Mouse (Mus musculus) intestine, postnatal 0 days (tissue): ENCODE results near the gene Zdhhc18. TPM values are rescaled to one million over a fixed set of nuclear protein-coding genes. Genes with fewer than 3 reads are reported as not detected.

Experiments
- ATAC-seq: fragments of 200-750 bp; cut with Nextera tagmentation; 2 replicates; pipeline ENCODE4 v1.8.0; 2017; ENCODE audit warnings: mild to moderate bottlenecking, moderate TSS enrichment, moderate library complexity
- H3K27ac ChIP-seq: fragments of 300-500 bp; sonication (generic); 2 replicates; pipeline ENCODE4 v1.5.1; 2014; ENCODE audit warnings: mild to moderate bottlenecking, low read depth, low read length, moderate library complexity
- H3K27me3 ChIP-seq: fragments of 300-500 bp; sonication (generic); replicated peaks from 2 replicates; pipeline ENCODE4 v1.6.1; 2014; ENCODE audit warnings: low read length, mixed read lengths; ENCODE audit not compliant: control insufficient read depth, insufficient read depth
- H3K36me3 ChIP-seq: fragments of 300-500 bp; sonication (generic); 2 replicates; pipeline ENCODE4 v1.6.1; 2014; ENCODE audit warnings: mild to moderate bottlenecking, moderate library complexity; ENCODE audit not compliant: control insufficient read depth, insufficient read depth
- H3K4me1 ChIP-seq: fragments of 300-500 bp; sonication (generic); replicated peaks from 2 replicates; pipeline ENCODE4 v1.6.1; 2014; ENCODE audit warnings: antibody characterized with exemption, low read length, mixed read lengths; ENCODE audit not compliant: control insufficient read depth, insufficient read depth
- H3K4me2 ChIP-seq: fragments of 300-500 bp; sonication (generic); replicated peaks from 2 replicates; pipeline ENCODE4 v1.6.1; 2014; ENCODE audit warnings: low read depth, mild to moderate bottlenecking, moderate library complexity
- H3K4me3 ChIP-seq: fragments of 300-500 bp; sonication (generic); 2 replicates; pipeline ENCODE4 v1.5.1; 2014; ENCODE audit warnings: low read depth, low read length
- H3K9ac ChIP-seq: fragments of 300-500 bp; sonication (generic); 2 replicates; pipeline ENCODE4 v1.6.1; 2014; ENCODE audit warnings: mild to moderate bottlenecking, low read depth, low read length
- H3K9me3 ChIP-seq: fragments of 300-500 bp; sonication (generic); 2 replicates; pipeline ENCODE4 v1.6.1; 2016; ENCODE audit warnings: mixed run types; ENCODE audit not compliant: control insufficient read depth
- CTCF ChIP-seq: sonication (generic); IDR thresholded peaks from 2 replicates; pipeline ENCODE4 v1.5.1; 2016; ENCODE audit warnings: low read depth, mild to moderate bottlenecking, control low read depth, antibody characterized with exemption, moderate library complexity
- WGBS: fragments of 180-500 bp; shearing (Covaris S2); extraction: QIAGEN DNeasy Blood & Tissue Kit; methylation state at CpG from one replicate; pipeline ENCODE4 v1.1.7; 2014; 5-methylcytosine and 5-hydroxymethylcytosine counted together
- polyA plus RNA-seq: library from polyadenylated mRNA; unstranded; fragments of >200 nt; fragmentation: Nextera tagmentation; extraction: Ambion mirVana; gene quantifications from 2 replicates; pipeline ENCODE4 v1.2.1, GENCODE M21; 2015

Zdhhc18 gene
- polyA plus RNA-seq, 1 experiment from 2014 or later: 2.3 TPM

DNA sequence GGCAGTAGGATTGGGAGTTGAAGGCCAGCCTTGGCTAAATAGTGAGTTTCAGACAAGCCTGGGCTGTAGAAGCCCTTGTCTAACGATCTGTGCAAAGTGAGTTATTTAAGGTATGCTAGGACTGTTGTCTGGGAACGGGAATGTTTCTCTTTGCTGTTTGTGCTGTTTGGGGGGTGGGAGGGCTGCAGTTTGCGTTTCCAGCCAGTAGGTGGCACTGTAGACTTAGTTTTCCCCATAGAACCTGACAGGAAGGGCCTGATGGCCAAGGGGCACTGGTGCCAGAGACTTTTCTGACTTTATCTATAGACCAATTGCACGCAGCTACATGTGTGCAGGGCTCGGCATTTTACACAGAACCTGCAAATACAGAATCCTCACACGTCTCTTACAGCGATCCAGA is 57.4 kb downstream of the Zdhhc18 start:
- Histone ChIP-seq H3K4me2 (no peak overlapping the region), H3K9ac (no peak overlapping the region), H3K4me1 (no peaks in the 10 kb centered on the region), H3K27me3 (no peaks in the 10 kb centered on the region), H3K27ac (no peak overlapping the region), H3K9me3 (no peaks in the 10 kb centered on the region), H3K4me3 (no peak overlapping the region), H3K36me3 (peaks cover 40% of the 10 kb centered on the region)
- TF ChIP-seq CTCF: peak; percentile 91
- ATAC-seq: peak; percentile 4; the same call in 1 of the 2 replicates
- 25% methylated on average over 7 of the region's 7 CpGs for WGBS

DNA sequence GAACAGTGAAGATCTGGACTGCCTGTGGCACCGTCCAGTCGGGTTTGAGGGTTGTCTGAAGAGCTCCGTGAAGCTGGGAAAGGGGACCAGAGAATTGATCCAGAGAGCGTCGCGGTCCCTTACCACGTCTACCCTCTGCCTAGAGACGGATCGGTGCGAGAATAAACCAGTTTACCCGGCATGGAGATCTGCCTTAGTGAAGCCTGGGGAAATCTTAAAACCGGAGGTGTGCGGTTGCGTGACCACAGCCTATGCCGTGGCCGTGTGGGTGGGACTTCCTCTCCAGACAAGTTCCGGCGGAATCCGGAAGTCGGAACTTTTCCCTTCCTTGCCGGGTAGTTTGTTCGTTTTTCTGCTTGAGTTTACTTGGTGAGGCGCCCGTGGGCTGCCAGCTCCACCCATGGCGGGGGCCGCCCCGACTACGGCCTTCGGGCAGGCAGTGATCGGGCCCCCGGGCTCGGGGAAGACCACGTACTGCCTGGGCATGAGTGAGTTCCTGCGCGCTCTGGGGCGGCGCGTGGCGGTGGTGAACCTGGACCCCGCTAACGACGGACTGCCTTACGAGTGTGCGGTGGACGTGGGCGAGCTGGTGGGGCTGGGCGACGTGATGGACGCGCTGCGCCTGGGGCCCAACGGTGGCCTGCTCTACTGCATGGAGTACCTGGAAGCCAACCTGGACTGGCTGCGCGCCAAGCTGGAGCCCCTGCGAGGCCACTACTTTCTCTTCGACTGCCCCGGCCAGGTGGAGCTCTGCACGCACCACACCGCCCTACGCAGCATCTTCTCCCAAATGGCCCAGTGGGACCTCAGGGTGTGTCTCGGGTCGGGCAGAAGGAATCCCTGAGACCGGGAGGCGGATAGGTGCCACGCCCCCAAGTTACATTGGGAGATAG is 65.6 kb downstream of the Zdhhc18 start, which contains the start of gene Gpn2:
TSS of gene Gpn2 (plus strand) at position 304 of the 893 bp plus-strand sequence.
- Histone ChIP-seq H3K9ac (peak within 1 kb of the TSS; percentile 81), H3K27me3 (no peaks in the 10 kb centered on the region), H3K36me3 (peaks cover 61% of the 10 kb centered on the region), H3K27ac (peak within 1 kb of the TSS; percentile 79), H3K4me1 (0 out of 2 replicates have a peak, but pooled peaks cover 7% of the 10 kb centered on the region), H3K4me3 (peak within 1 kb of the TSS; percentile 75), H3K4me2 (peak within 1 kb of the TSS; percentile 91), H3K9me3 (no peaks in the 10 kb centered on the region)
- no peak for TF ChIP-seq CTCF
- WGBS: 1% methylated on average over 65 of the region's 65 CpGs
- peak; percentile 74 for ATAC-seq

DNA sequence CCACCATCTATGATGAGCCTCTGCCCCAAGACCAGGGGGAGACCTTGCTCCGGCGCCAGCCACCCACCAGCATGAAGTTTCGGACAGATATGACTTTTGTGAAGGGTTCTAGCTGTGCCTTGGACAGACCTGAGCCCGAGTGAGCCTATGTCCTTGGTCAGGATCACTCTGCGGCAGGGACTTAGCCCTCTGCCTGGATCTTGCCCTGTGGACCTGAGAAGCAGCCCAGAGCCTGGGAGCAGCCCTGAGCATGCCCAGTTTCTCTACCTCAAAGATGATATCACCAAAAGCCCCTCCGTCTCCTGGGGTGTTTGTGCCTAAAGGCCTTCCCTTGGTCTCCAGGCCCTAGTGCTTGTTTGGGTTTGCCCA is 66.3 kb downstream of the Zdhhc18 start:
- 0 out of 2 replicates have a peak, but pooled peaks cover 7% of the 10 kb centered on the region for H3K4me1 ChIP-seq
- H3K4me3 ChIP-seq: peak overlapping the region; percentile 75
- peak overlapping the region; percentile 81 for H3K9ac ChIP-seq
- H3K4me2 ChIP-seq: peak overlapping the region; percentile 91
- WGBS: 51% methylated on average over 6 of the region's 6 CpGs
- no peaks in the 10 kb centered on the region for H3K27me3 ChIP-seq
- H3K27ac ChIP-seq: peak overlapping the region; percentile 79
- no peaks in the 10 kb centered on the region for H3K9me3 ChIP-seq
- peak; percentile 63 for ATAC-seq
- TF ChIP-seq CTCF: no peak
- H3K36me3 ChIP-seq: peaks cover 62% of the 10 kb centered on the region

DNA sequence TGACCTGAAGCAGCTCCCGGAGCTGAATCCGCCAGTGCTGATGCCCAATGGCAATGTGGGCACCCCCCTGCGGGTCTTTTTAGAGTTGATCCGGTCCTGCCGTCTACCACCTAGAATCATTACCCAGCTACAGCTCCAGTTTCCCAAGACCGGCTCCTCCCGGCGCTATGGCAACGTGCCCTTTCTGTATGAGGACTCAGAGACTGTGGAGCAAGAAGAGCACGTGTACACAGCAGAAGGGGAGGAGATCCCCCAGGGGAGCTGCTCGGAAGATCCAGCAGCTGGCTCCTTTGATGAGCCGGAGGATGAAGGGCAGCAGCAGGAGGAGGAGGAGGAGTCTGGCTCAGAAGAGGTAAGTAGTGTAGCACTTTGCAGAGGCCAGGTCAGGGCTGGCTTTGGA is 72.0 kb downstream of the Zdhhc18 start:
- Histone ChIP-seq H3K4me3 (no peak overlapping the region), H3K4me2 (no peak overlapping the region), H3K9ac (no peak overlapping the region), H3K36me3 (peaks cover 46% of the 10 kb centered on the region), H3K9me3 (no peaks in the 10 kb centered on the region), H3K27ac (no peak overlapping the region), H3K27me3 (no peaks in the 10 kb centered on the region), H3K4me1 (0 out of 2 replicates have a peak, but pooled peaks cover 3% of the 10 kb centered on the region)
- no peak for ATAC-seq
- TF ChIP-seq CTCF: no peak
- 78% methylated on average over 12 of the region's 12 CpGs for whole genome bisulfite sequencing

DNA sequence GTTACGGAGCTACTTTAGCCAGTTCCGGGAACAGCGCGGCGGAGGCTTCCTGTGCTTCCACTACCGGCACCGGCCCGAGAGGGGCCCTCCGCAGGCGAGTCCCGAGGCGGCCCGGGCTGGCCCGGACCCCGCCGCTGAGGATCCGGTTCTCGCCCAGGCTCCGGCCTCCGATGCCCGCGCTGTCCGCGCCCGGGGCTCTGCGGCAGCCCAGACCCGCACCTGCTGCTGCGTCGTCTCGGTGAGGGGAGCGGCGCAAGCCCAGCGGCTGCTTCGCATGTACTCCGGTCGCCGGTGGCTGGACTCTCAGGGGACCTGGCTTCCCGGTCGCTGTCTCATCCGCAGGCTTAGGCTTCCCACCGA is 75.1 kb downstream of the Zdhhc18 start:
- Histone ChIP-seq H3K4me3 (peak overlapping the region; percentile 92), H3K27ac (peak overlapping the region; percentile 76)
- ATAC-seq: peak; percentile 38

DNA sequence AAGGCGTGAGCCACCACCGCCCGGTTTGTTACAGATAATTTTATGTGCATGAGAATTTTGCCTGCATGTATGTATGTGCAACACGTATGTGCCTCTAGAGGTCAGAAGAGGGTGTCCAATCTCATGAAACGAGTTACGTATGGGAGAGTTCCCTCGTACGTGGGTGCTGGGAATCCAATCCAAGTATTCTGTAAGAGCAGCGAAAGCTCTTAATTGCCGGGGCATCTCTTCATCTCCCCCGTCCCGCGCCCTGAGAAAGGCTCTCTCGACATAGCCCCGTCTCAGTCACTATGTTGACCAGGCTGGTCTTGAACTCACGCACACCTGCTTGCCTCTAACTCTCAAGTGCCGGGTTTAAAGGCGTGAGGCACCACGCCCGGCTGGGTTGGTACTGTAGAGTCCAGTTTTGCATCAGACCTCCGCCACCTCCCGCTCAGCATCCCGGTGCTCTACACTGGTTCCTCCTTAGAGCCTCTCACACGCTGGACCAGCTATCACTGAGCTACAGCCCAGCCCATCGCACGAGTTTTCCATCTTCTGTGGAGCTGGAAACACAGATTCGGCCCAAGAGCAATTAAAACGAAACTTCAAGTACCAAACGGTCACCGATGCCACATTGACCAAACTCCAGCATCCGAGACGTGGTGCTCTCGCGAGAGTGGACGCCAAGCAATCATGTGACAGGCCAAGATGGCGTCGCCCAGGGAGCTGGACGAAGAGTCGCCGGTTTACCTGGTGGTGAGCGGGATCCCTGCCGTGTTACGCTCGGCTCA is 75.7 kb downstream of the Zdhhc18 start, which contains the start of gene Gpatch3:
TSS of gene Gpatch3 (plus strand) at position 676 of the 773 bp plus-strand sequence.
- H3K9ac ChIP-seq: peak within 1 kb of the TSS; percentile 96
- ATAC-seq: peak; percentile 78
- H3K9me3 ChIP-seq: no peaks in the 10 kb centered on the region
- 0 out of 2 replicates have a peak, but pooled peaks cover 3% of the 10 kb centered on the region for H3K4me1 ChIP-seq
- peak within 1 kb of the TSS; percentile 98 for H3K4me2 ChIP-seq
- H3K36me3 ChIP-seq: peaks cover 19% of the 10 kb centered on the region
- TF ChIP-seq CTCF: peak; percentile 59
- 4% methylated on average over 44 of the region's 44 CpGs for WGBS
- peak within 1 kb of the TSS; percentile 92 for H3K4me3 ChIP-seq
- H3K27ac ChIP-seq: peak within 1 kb of the TSS; percentile 76
- H3K27me3 ChIP-seq: no peaks in the 10 kb centered on the region

More for the DNA sequence above, 75.1 kb downstream of the Zdhhc18 start:
- WGBS: under 1% methylated on average over 39 of the region's 41 CpGs
- peak overlapping the region; percentile 98 for H3K4me2 ChIP-seq
- H3K27me3 ChIP-seq: no peaks in the 10 kb centered on the region
- no peaks in the 10 kb centered on the region for H3K9me3 ChIP-seq
- peaks cover 22% of the 10 kb centered on the region for H3K36me3 ChIP-seq
- 0 out of 2 replicates have a peak, but pooled peaks cover 3% of the 10 kb centered on the region for H3K4me1 ChIP-seq
- no peak for TF ChIP-seq CTCF
- H3K9ac ChIP-seq: peak overlapping the region; percentile 96
